11 mouse cellular contexts compared by ENCODE assay signal in the genomic region with DNA sequence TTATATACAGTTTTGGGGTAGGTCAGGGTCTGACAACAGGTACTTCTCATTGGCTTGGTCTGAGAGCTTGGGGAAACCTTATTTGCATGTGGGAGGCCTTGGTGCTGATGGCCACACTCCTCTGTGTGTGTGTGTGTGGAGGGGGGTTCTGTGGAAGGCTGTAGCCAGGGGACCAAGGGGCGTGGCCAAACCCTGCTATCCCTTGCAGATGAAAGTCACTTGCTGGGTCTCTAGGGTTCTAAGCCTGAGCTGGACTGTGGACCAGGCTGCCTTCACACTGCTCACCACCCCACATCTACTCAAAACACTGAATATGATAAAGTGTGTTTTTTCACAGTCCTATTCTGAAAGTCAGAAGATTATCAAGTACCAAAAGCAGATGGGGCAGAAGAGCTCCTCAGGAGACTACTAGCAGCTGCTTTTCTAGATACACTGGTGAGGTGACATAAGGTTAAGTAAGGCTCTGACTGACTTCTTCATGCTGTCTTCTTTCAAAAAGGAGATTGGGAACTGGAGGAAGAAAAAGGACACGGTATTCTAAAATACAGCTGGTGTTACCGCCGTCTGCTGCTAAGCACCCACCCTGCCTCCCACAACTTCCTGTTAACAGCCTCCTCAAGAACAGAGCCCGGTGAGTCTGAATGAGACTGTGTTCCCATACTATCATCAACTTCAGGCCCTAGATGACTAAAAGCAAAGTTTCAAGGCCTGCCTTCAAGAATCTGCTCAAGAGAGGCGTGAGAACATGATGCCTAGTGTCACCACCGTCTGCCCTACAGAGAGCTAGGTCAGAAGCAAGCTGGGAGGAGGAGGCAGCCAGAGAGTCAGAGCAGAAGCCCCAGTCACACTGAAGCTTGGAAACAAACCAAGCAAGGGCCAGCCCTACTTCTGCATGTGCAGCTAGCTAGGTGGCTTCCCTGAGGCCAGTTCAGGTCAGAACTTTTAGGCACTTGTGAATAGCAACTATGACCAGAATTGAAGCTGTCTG. TPM values are rescaled to one million over a fixed set of nuclear protein-coding genes. Genes with fewer than 3 reads are reported as not detected.
A peak's percentile ranks its signal among the peaks of the same experiment; 100 is the strongest.
DNase-seq lines count a peak whose midpoint lies in the region; ATAC-seq and TF ChIP-seq lines count a peak whose summit lies in the region.
"Had no signal": no experiment of that assay in that cellular context is flagged by ENCODE, and none has a peak within 500 bp of the region (broad histone marks: within the 10 kb centered on the region; RNA-seq: fewer than 3 reads in every experiment).

No protein-coding gene starts in this region.

- H3K27ac ChIP-seq in lung, postnatal 0 days (ENCODE audit: low read length), result no peak overlapping the region
- H3K27ac ChIP-seq in cortical plate, adult 2 months (ENCODE audit: insufficient read depth, low read length), result peak overlapping the region; percentile 48

- no peak for ATAC-seq in lung, postnatal 0 days

- TF ChIP-seq CTCF in lung, postnatal 0 days (IDR thresholded peaks at IDR 0.05), result no peak
- TF ChIP-seq CTCF in cortical plate, adult 2 months (IDR thresholded peaks at IDR 0.05; ENCODE audit: extremely low read depth, insufficient read depth, low read length), result no peak

- no peaks in the 10 kb centered on the region for H3K9me3 ChIP-seq in lung, postnatal 0 days (ENCODE audit: low read length)

- no peak overlapping the region for H3K4me3 ChIP-seq in lung, postnatal 0 days (ENCODE audit: low read depth, low read length)
- no peak overlapping the region for H3K4me3 ChIP-seq in cortical plate, adult 2 months (ENCODE audit: insufficient read depth, low read length)

- TF ChIP-seq POLR2A in cortical plate, adult 2 months (IDR thresholded peaks at IDR 0.05; ENCODE audit: extremely low read depth, insufficient read depth, low read length), result no peak

- H3K4me1 ChIP-seq in lung, postnatal 0 days (ENCODE audit: insufficient read depth, low read depth, low read length), result no peaks in the 10 kb centered on the region
- H3K4me1 ChIP-seq in cortical plate, adult 2 months (ENCODE audit: control insufficient read depth, insufficient read depth, low read length), result peaks cover 10% of the 10 kb centered on the region

- intact Hi-C loops in left cerebral cortex, postnatal 25 days (cut with DNase I), result no loop called here
- intact Hi-C loops in gastrocnemius, postnatal 36 days (cut with DNase I), result loop anchor here (2.0 kb wide), 1 partner anchor 21 kb away; no protein-coding TSS in a partner anchor

- peak; percentile 30 for DNase-seq in lung, postnatal 36 days
- no peak for DNase-seq in lung, postnatal 0 days (ENCODE audit: low spot score)
- peak; percentile 71 to 93 for DNase-seq in left cerebral cortex, postnatal 25 days (ENCODE audit: low spot score in 2 of 2)
- peak; percentile 49 to 56 for DNase-seq in thymus, postnatal 10 days (ENCODE audit: low spot score in 2 of 2)
- no peak for DNase-seq in cerebellum, adult 18-20 months
- no peak for DNase-seq in gastrocnemius, postnatal 36 days
- DNase-seq in embryo, embryonic 10 days (ENCODE audit: low spot score), result no peak
- DNase-seq: cerebellum, adult 9-11 months; gastrocnemius, postnatal 10 days; lung, postnatal 4 days had no signal

- no peak overlapping the region for H3K9ac ChIP-seq in lung, postnatal 0 days (replicated peaks; ENCODE audit: low read depth)

- no peaks in the 10 kb centered on the region for H3K27me3 ChIP-seq in lung, postnatal 0 days (replicated peaks; ENCODE audit: insufficient read depth, low read length)

- 76% methylated on average over 7 of the region's 7 CpGs for WGBS in lung, postnatal 0 days

- no peak overlapping the region for H3K4me2 ChIP-seq in lung, postnatal 0 days (replicated peaks; ENCODE audit: low read depth, low read length)

- H3K36me3 ChIP-seq in lung, postnatal 0 days (ENCODE audit: insufficient read depth, low read length), result no peaks in the 10 kb centered on the region

- TF ChIP-seq EP300 in lung, postnatal 0 days (IDR thresholded peaks at IDR 0.05), result no peak

RNA-seq across cellular contexts. Expression of gene D5Ertd579e, which starts 26.5 kb away (rescaled TPM):
- 13.1 and 14.6 TPM in 2 replicates for polyA plus RNA-seq in lung, postnatal 0 days (2015; fragmentation: Nextera tagmentation; extraction: Ambion mirVana)
- polyA plus RNA-seq in cortical plate, adult 2 months (2012; rRNA removed), result 50.8 TPM in 2 replicates
- 10 to 100 TPM; 91.8 to 97.9 TPM for total RNA-seq in left cerebral cortex, postnatal 25 days (2021)
- 10 to 100 TPM; 70.4 to 74.0 TPM for total RNA-seq in gastrocnemius, postnatal 36 days (2021)

Comparison
In these comparisons a context has a peak if more than half of its experiments do, and no peak if none do; other contexts are left out.
1. DNase-seq: peak in lung, postnatal 36 days (single experiment), left cerebral cortex, postnatal 25 days (2 of 2) and thymus, postnatal 10 days (2 of 2); none in lung, postnatal 0 days (single experiment), cerebellum, adult 18-20 months (0 of 2), gastrocnemius, postnatal 36 days (0 of 2) and embryo, embryonic 10 days (single experiment).